In genomic region chr7:46377008-46377346, GRCm38 (mm10) we compare ENCODE assay signal across 8 mouse cellular contexts. TPM values are rescaled to one million over a fixed set of nuclear protein-coding genes. Genes with fewer than 3 reads are reported as not detected.
DNase-seq lines count a peak whose midpoint lies in the region; ATAC-seq and TF ChIP-seq lines count a peak whose summit lies in the region.

No protein-coding gene starts in this region.

- no peak overlapping the region for H3K9ac ChIP-seq in ES-Bruce4 (ENCODE audit: low read depth, poor library complexity, severe bottlenecking)
- H3K9ac ChIP-seq in limb, embryonic 12.5 days (replicated peaks): peak overlapping the region; percentile 34; the same call in 1 of the 2 replicates
- H3K9ac ChIP-seq in stomach, embryonic 16.5 days (ENCODE audit: low read length): no peak overlapping the region

- DNase-seq in forelimb bud, embryonic 11.5 days (ENCODE audit: low read depth, low spot score): peak; percentile 63
- DNase-seq in urinary bladder, postnatal 14 days (ENCODE audit: low spot score): no peak
- no peak for DNase-seq in frontal cortex, postnatal 25 days (ENCODE audit: low spot score in 2 of 2)
- DNase-seq in layer of hippocampus, adult 9-11 months: no peak

- H3K36me3 ChIP-seq in C2C12 (ENCODE audit: control insufficient read depth, insufficient read depth): no peaks in the 10 kb centered on the region
- no peaks in the 10 kb centered on the region for H3K36me3 ChIP-seq in ES-Bruce4 (ENCODE audit: control insufficient read depth, insufficient read depth, low read length, poor library complexity, severe bottlenecking)
- no peaks in the 10 kb centered on the region for H3K36me3 ChIP-seq in limb, embryonic 12.5 days
- no peaks in the 10 kb centered on the region for H3K36me3 ChIP-seq in stomach, embryonic 16.5 days (ENCODE audit: control insufficient read depth, insufficient read depth, low read length)

- peak; percentile 35; the same call in 1 of the 2 replicates for ATAC-seq in limb, embryonic 12.5 days (ENCODE audit: insufficient number of reproducible peaks, insufficient read depth, low FRiP score, low TSS enrichment, low read depth)
- no peak for ATAC-seq in stomach, embryonic 16.5 days (ENCODE audit: insufficient read depth, low FRiP score)

- peaks cover 1% of the 10 kb centered on the region for H3K79me3 ChIP-seq in C2C12 (ENCODE audit: low read depth)

- peak overlapping the region; percentile 49 for H3K4me2 ChIP-seq in limb, embryonic 12.5 days
- peak overlapping the region; percentile 18; the same call in 1 of the 2 replicates for H3K4me2 ChIP-seq in stomach, embryonic 16.5 days (ENCODE audit: low read depth, low read length)

- no peaks in the 10 kb centered on the region for H3K79me2 ChIP-seq in C2C12 (ENCODE audit: control insufficient read depth, insufficient read depth)

- no peak for TF ChIP-seq EP300 in ES-Bruce4 (IDR thresholded peaks at IDR 0.05; ENCODE audit: insufficient read depth, low read depth, low read length)

- H3K4me1 ChIP-seq in ES-Bruce4 (ENCODE audit: control insufficient read depth, insufficient read depth, low read length): no peaks in the 10 kb centered on the region
- H3K4me1 ChIP-seq in limb, embryonic 12.5 days (replicated peaks): peaks cover 23% of the 10 kb centered on the region
- no peaks in the 10 kb centered on the region; the same call in 1 of the 2 replicates for H3K4me1 ChIP-seq in stomach, embryonic 16.5 days (ENCODE audit: control insufficient read depth, insufficient read depth, low read length)

- no peak overlapping the region for H3K27ac ChIP-seq in ES-Bruce4 (ENCODE audit: insufficient read depth, low read length)
- peak overlapping the region; percentile 23; the same call in 1 of the 2 replicates for H3K27ac ChIP-seq in limb, embryonic 12.5 days
- H3K27ac ChIP-seq in stomach, embryonic 16.5 days (ENCODE audit: low read length): no peak overlapping the region

- peak overlapping the region; percentile 60 for H3ac ChIP-seq in C2C12 (ENCODE audit: control insufficient read depth, insufficient read length, low read depth)

- TF ChIP-seq POLR2A in ES-Bruce4 (IDR thresholded peaks at IDR 0.05; ENCODE audit: insufficient read depth, low read length): no peak

- peak; percentile 83 for TF ChIP-seq CTCF in C2C12 (IDR thresholded peaks at IDR 0.05; ENCODE audit: control insufficient read depth, insufficient read depth, insufficient read length)
- peak; percentile 63 for TF ChIP-seq CTCF in ES-Bruce4 (IDR thresholded peaks at IDR 0.05; ENCODE audit: low read depth, low read length)

- no peaks in the 10 kb centered on the region for H3K9me3 ChIP-seq in ES-Bruce4 (replicated peaks; ENCODE audit: control insufficient read depth, insufficient read depth, low read length, poor library complexity, severe bottlenecking)
- H3K9me3 ChIP-seq in limb, embryonic 12.5 days: no peaks in the 10 kb centered on the region
- H3K9me3 ChIP-seq in stomach, embryonic 16.5 days (replicated peaks; ENCODE audit: control insufficient read depth, low read length): no peaks in the 10 kb centered on the region

- H3K27me3 ChIP-seq in C2C12 (ENCODE audit: control insufficient read depth, insufficient read depth, insufficient read length) (no peaks in the 10 kb centered on the region), ES-Bruce4 (ENCODE audit: control insufficient read depth, insufficient read depth, low read length, poor library complexity, severe bottlenecking) (no peaks in the 10 kb centered on the region)
- peaks cover 91% of the 10 kb centered on the region for H3K27me3 ChIP-seq in limb, embryonic 12.5 days
- H3K27me3 ChIP-seq in stomach, embryonic 16.5 days (ENCODE audit: control insufficient read depth, insufficient read depth, low read length): peaks cover 51% of the 10 kb centered on the region

- H3K4me3 ChIP-seq in C2C12 (ENCODE audit: insufficient read depth, poor library complexity, severe bottlenecking) (peak overlapping the region; percentile 30), ES-Bruce4 (ENCODE audit: low read depth, low read length) (peak overlapping the region; percentile 56)
- H3K4me3 ChIP-seq in limb, embryonic 12.5 days (replicated peaks): peak overlapping the region; percentile 27
- H3K4me3 ChIP-seq in stomach, embryonic 16.5 days (replicated peaks; ENCODE audit: low read length): peak overlapping the region; percentile 20

- under 1% methylated on average over 33 of the region's 33 CpGs for WGBS in limb, embryonic 12.5 days
- WGBS in stomach, embryonic 16.5 days: under 1% methylated on average over 33 of the region's 33 CpGs

TF ChIP-seq in C2C12, 6 proteins besides CTCF, POLR2A, EP300 and RAD21:
- TF ChIP-seq FOSL1 (IDR thresholded peaks at IDR 0.05; ENCODE audit: insufficient read depth, low read length, poor library complexity, severe bottlenecking) (no peak), CEBPB (IDR thresholded peaks at IDR 0.05; ENCODE audit: low read depth) (no peak), USF1 (IDR thresholded peaks at IDR 0.05; ENCODE audit: low read depth) (no peak), MYOG (IDR thresholded peaks at IDR 0.05; ENCODE audit: control insufficient read depth, extremely low read depth, insufficient read length) (no peak), MYOD1 (IDR thresholded peaks at IDR 0.05; ENCODE audit: control insufficient read depth, insufficient read length, low read depth) (no peak), MAX (IDR thresholded peaks at IDR 0.05) (no peak)
TF ChIP-seq in C2C12: peak in this region for 0.

RNA-seq across cellular contexts. Expression of gene Myod1, which starts 0.7 kb away (rescaled TPM):
- 278 TPM for polyA plus RNA-seq in C2C12 (2012; fragmentation: generic; extraction: Trizol)
- polyA plus RNA-seq in ES-Bruce4 (2011; ENCODE audit: insufficient read depth, insufficient read length, low read depth, missing spikeins): not detected in 2 replicates
- 48.4 and 52.3 TPM in 2 replicates for polyA plus RNA-seq in limb, embryonic 12.5 days (2016; fragmentation: Nextera tagmentation; extraction: Ambion mirVana)
- polyA plus RNA-seq in stomach, embryonic 16.5 days (2015; fragmentation: Nextera tagmentation; extraction: Ambion mirVana): 1.3 and 4.0 TPM in 2 replicates

RNA-seq across cellular contexts. Expression of gene Kcnc1, which starts 19.3 kb away (rescaled TPM):
- polyA plus RNA-seq in C2C12 (2012; fragmentation: generic; extraction: Trizol): 0.01 TPM
- polyA plus RNA-seq in ES-Bruce4 (2011; ENCODE audit: insufficient read depth, insufficient read length, low read depth, missing spikeins): 0.07 TPM in 1 of 2 replicates, not detected in the other
- polyA plus RNA-seq in limb, embryonic 12.5 days (2016; fragmentation: Nextera tagmentation; extraction: Ambion mirVana): 0.03 and 0.14 TPM in 2 replicates
- polyA plus RNA-seq in stomach, embryonic 16.5 days (2015; fragmentation: Nextera tagmentation; extraction: Ambion mirVana): 0.19 and 0.23 TPM in 2 replicates
